7 mouse cellular contexts compared by ENCODE assay signal in the genomic region with DNA sequence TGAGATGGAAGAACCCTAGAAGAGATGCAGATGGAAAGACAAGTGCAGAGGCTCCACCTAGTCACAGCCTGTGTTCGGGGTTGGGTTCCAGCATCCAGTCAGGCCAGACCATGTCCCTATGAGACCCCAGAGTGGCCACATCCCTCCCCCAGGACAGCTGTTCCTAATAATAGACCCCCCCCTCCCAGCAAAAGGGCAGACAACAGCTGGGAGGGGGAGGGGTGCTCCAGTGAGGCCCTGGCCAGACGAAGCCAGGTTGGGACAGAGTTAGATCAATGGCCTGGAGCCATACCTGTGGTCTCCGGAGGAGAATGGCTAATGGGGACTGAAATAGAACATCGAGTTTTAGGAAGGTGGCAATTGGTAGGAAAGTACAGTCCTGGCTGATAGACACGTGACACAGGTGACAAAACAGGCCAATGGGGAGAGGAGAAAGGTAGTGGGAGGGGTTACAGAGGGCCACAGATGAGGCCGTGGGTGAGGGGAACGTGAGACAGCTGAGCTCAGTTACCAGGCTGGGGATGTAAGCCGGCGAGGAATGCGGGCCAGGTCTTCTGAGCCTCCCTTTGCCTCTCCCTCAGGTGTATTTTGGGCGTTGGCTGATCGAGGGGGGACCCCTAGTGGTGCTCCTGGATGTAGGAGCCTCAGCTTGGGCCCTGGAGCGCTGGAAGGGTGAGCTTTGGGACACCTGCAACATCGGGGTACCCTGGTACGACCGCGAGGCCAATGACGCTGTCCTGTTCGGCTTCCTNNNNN. TPM values are rescaled to one million over a fixed set of nuclear protein-coding genes. Genes with fewer than 3 reads are reported as not detected.
A peak's percentile ranks its signal among the peaks of the same experiment; 100 is the strongest.
DNase-seq lines count a peak whose midpoint lies in the region; ATAC-seq lines count a peak whose summit lies in the region.

A gene (minus strand): TSS at position 576 of the 756 bp plus-strand sequence.

- H3K4me2 ChIP-seq in forebrain, embryonic 14.5 days (ENCODE audit: low read length) = no peak within 1 kb of the TSS

- H3K4me1 ChIP-seq in forebrain, embryonic 14.5 days (ENCODE audit: control insufficient read depth, insufficient read depth, low read length) = peaks cover 18% of the 10 kb centered on the region
- peaks cover 44% of the 10 kb centered on the region for H3K4me1 ChIP-seq in hindbrain, embryonic 10.5 days (replicated peaks)

- WGBS in forebrain, embryonic 14.5 days = 20% methylated on average over 19 of the region's 19 CpGs
- WGBS in hindbrain, embryonic 10.5 days = 21% methylated on average over 19 of the region's 19 CpGs

- H3K36me3 ChIP-seq in forebrain, embryonic 14.5 days (ENCODE audit: control insufficient read depth, insufficient read depth, low read length) = peaks cover 21% of the 10 kb centered on the region; the same call in 1 of the 2 replicates
- peaks cover 35% of the 10 kb centered on the region for H3K36me3 ChIP-seq in hindbrain, embryonic 10.5 days

- ATAC-seq in activated CD4-positive, CD25-positive, alpha-beta regulatory T cell, adult 4 months = no peak
- no peak for ATAC-seq in forebrain, embryonic 14.5 days

- H3K9ac ChIP-seq in forebrain, embryonic 14.5 days (ENCODE audit: low read length) = no peak within 1 kb of the TSS

- H3K4me3 ChIP-seq in forebrain, embryonic 14.5 days (ENCODE audit: low read depth, low read length) = no peak within 1 kb of the TSS
- peak within 1 kb of the TSS; percentile 32 for H3K4me3 ChIP-seq in hindbrain, embryonic 10.5 days

- H3K27ac ChIP-seq in forebrain, embryonic 14.5 days (ENCODE audit: low read depth, low read length) = no peak within 1 kb of the TSS
- peak within 1 kb of the TSS; percentile 24 for H3K27ac ChIP-seq in hindbrain, embryonic 10.5 days

- H3K9me3 ChIP-seq in forebrain, embryonic 14.5 days (replicated peaks; ENCODE audit: control insufficient read depth, low read length) = no peaks in the 10 kb centered on the region
- no peaks in the 10 kb centered on the region for H3K9me3 ChIP-seq in hindbrain, embryonic 10.5 days

- DNase-seq in ES-CJ7 (ENCODE audit: low read depth, low spot score) = peak; percentile 87
- no peak for DNase-seq in forebrain, embryonic 14.5 days (ENCODE audit: low spot score)
- no peak for DNase-seq in hindbrain, embryonic 10.5 days (ENCODE audit: low spot score)
- no peak for DNase-seq in layer of hippocampus, postnatal 36 days
- DNase-seq in lung, postnatal 36 days = peak; percentile 56
- no peak for DNase-seq in T-cell, adult 2 months (ENCODE audit: low spot score)

- H3K27me3 ChIP-seq in forebrain, embryonic 14.5 days (replicated peaks; ENCODE audit: control insufficient read depth, insufficient read depth, low read length) = no peaks in the 10 kb centered on the region
- no peaks in the 10 kb centered on the region for H3K27me3 ChIP-seq in hindbrain, embryonic 10.5 days (ENCODE audit: insufficient read depth, poor library complexity, severe bottlenecking)

RNA-seq across cellular contexts. Expression of the gene that starts here (rescaled TPM):
- polyA plus RNA-seq in activated CD4-positive, CD25-positive, alpha-beta regulatory T cell, adult 4 months (2017; shearing (Covaris generic)) = 10 to 100 TPM; 47.4 to 51.2 TPM
- 144 and 153 TPM in 2 replicates for polyA plus RNA-seq in forebrain, embryonic 14.5 days (2014; fragmentation: Nextera tagmentation; extraction: Ambion mirVana)
- 192 and 212 TPM in 2 replicates for polyA plus RNA-seq in hindbrain, embryonic 10.5 days (2016; fragmentation: Nextera tagmentation; extraction: Ambion mirVana)
- total RNA-seq in layer of hippocampus, postnatal 36 days (2021) = 10 to 100 TPM; 33.0 to 39.9 TPM

Comparison
In these comparisons a context has a peak if more than half of its experiments do, and no peak if none do; other contexts are left out.
1. DNase-seq: peak in ES-CJ7 (single experiment) and lung, postnatal 36 days (single experiment); none in forebrain, embryonic 14.5 days (single experiment), hindbrain, embryonic 10.5 days (single experiment), layer of hippocampus, postnatal 36 days (0 of 2) and T-cell, adult 2 months (single experiment).